Mouse (Mus musculus) midbrain, embryonic 12.5 days (tissue): ENCODE data around the gene Zfp11. TPM values are rescaled to one million over a fixed set of nuclear protein-coding genes. Genes with fewer than 3 reads are reported as not detected.
A peak's percentile ranks its signal among the peaks of the same experiment; 100 is the strongest.
"Not testable (repeated sequence)": the region's sequence is repeated elsewhere in the genome, so short reads cannot be mapped to it uniquely, and the experiment has no call there.

Source experiments
- ATAC-seq: fragments of 200-750 bp; cut with Nextera tagmentation; 2 replicates; pipeline ENCODE4 v1.8.0; 2017; ENCODE audit warnings: low read depth, moderate TSS enrichment, moderate library complexity; ENCODE audit not compliant: low FRiP score
- H3K27ac ChIP-seq: fragments of 300-500 bp; sonication (generic); replicated peaks from 2 replicates; pipeline ENCODE4 v1.5.1; 2016; ENCODE audit warnings: mild to moderate bottlenecking
- H3K27me3 ChIP-seq: fragments of 300-500 bp; sonication (generic); 2 replicates; pipeline ENCODE4 v1.6.1; 2016; ENCODE audit warnings: mild to moderate bottlenecking
- H3K36me3 ChIP-seq: fragments of 300-500 bp; sonication (generic); 2 replicates; pipeline ENCODE4 v1.6.1; 2016
- H3K4me1 ChIP-seq: fragments of 300-500 bp; sonication (generic); 2 replicates; pipeline ENCODE4 v1.6.1; 2016
- H3K4me2 ChIP-seq: fragments of 300-500 bp; sonication (generic); replicated peaks from 2 replicates; pipeline ENCODE4 v1.6.1; 2016; ENCODE audit warnings: mild to moderate bottlenecking, moderate library complexity
- H3K4me3 ChIP-seq: fragments of 300-500 bp; sonication (generic); 2 replicates; pipeline ENCODE4 v1.5.1; 2016; ENCODE audit warnings: mild to moderate bottlenecking
- H3K9ac ChIP-seq: fragments of 300-500 bp; sonication (generic); replicated peaks from 2 replicates; pipeline ENCODE4 v1.6.1; 2016; ENCODE audit warnings: mild to moderate bottlenecking, moderate library complexity
- H3K9me3 ChIP-seq: fragments of 300-500 bp; sonication (generic); 2 replicates; pipeline ENCODE4 v1.6.1; 2016; ENCODE audit warnings: mild to moderate bottlenecking
- WGBS: fragments of 180-500 bp; shearing (Covaris S2); methylation state at CpG from one replicate; pipeline ENCODE4 v1.1.7; 2016; 5-methylcytosine and 5-hydroxymethylcytosine counted together
- polyA plus RNA-seq: library from polyadenylated mRNA; unstranded; fragments of >200 nt; fragmentation: Nextera tagmentation; extraction: Ambion mirVana; gene quantifications from 2 replicates; pipeline ENCODE4 v1.2.1, GENCODE M21; 2016

Gene Zfp11
- polyA plus RNA-seq, result 7.0 and 7.1 TPM in 2 replicates

GRCm38 (mm10) chr5:129670036-129670458 lies at the start of gene Zfp11:
Gene Zfp11, minus strand, starts transcription at chr5:129670099.
- H3K4me1 ChIP-seq, result peaks cover 12% of the 10 kb centered on the region
- H3K4me2 ChIP-seq, result peak within 1 kb of the TSS; percentile 75
- 2% methylated on average over 23 of the region's 23 CpGs for WGBS
- ATAC-seq, result peak; percentile 63
- 0 out of 2 replicates have a peak within 1 kb of the TSS, but pooled peaks have one; percentile 46 for H3K27ac ChIP-seq
- H3K27me3 ChIP-seq, result no peaks in the 10 kb centered on the region
- peak within 1 kb of the TSS; percentile 84 for H3K9ac ChIP-seq
- peak within 1 kb of the TSS; percentile 88 for H3K4me3 ChIP-seq
- H3K36me3 ChIP-seq, result no peaks in the 10 kb centered on the region
- H3K9me3 ChIP-seq, result peaks cover 15% of the 10 kb centered on the region; the same call in 1 of the 2 replicates

- peaks cover 9% of the 10 kb centered on the region for H3K4me1 ChIP-seq
- ATAC-seq, result no peak
- H3K36me3 ChIP-seq, result peaks cover 32% of the 10 kb centered on the region
- H3K27me3 ChIP-seq, result no peaks in the 10 kb centered on the region
- no peak overlapping the region for H3K4me3 ChIP-seq
- H3K4me2 ChIP-seq, result no peak overlapping the region
- no peak overlapping the region for H3K9ac ChIP-seq
- no peak overlapping the region for H3K27ac ChIP-seq
- WGBS, result 86% methylated on average over 9 of the region's 9 CpGs
- H3K9me3 ChIP-seq, result no peaks in the 10 kb centered on the region
Observed at GRCm38 (mm10) chr5:129717016-129717415, 47.1 kb upstream of the Zfp11 start.

GRCm38 (mm10) chr5:129715326-129715861 lies 45.5 kb upstream of the Zfp11 start, which contains the start of gene Mrps17:
Gene Mrps17, plus strand, starts transcription at chr5:129715497.
- 0 out of 2 replicates have a peak, but pooled peaks cover under 1% of the 10 kb centered on the region for H3K27me3 ChIP-seq
- H3K9ac ChIP-seq, result peak within 1 kb of the TSS; percentile 82
- peaks cover 32% of the 10 kb centered on the region for H3K36me3 ChIP-seq
- H3K4me1 ChIP-seq, result peaks cover 9% of the 10 kb centered on the region
- H3K9me3 ChIP-seq, result no peaks in the 10 kb centered on the region
- no peak within 1 kb of the TSS for H3K27ac ChIP-seq
- WGBS, result under 1% methylated on average over 33 of the region's 33 CpGs
- peak within 1 kb of the TSS; percentile 69 for H3K4me2 ChIP-seq
- peak; percentile 97 for ATAC-seq
- H3K4me3 ChIP-seq, result peak within 1 kb of the TSS; percentile 81

- 69% methylated on average over 2 of the region's 2 CpGs for WGBS
- H3K36me3 ChIP-seq, result no peaks in the 10 kb centered on the region
- H3K4me3 ChIP-seq, result no peak within 1 kb of the TSS
- peaks cover 5% of the 10 kb centered on the region; the same call in 1 of the 2 replicates for H3K27me3 ChIP-seq
- H3K4me2 ChIP-seq, result no peak within 1 kb of the TSS
- H3K9ac ChIP-seq, result no peak within 1 kb of the TSS
- no peaks in the 10 kb centered on the region for H3K9me3 ChIP-seq
- no peaks in the 10 kb centered on the region for H3K4me1 ChIP-seq
- no peak within 1 kb of the TSS for H3K27ac ChIP-seq
- ATAC-seq, result no peak
Observed at GRCm38 (mm10) chr5:129708412-129708811, 38.5 kb upstream of the Zfp11 start, which contains the start of gene Sept14. Gene Sept14, minus strand, starts transcription at chr5:129708512.

GRCm38 (mm10) chr5:129703368-129703767 lies 33.5 kb upstream of the Zfp11 start:
- Histone ChIP-seq H3K4me1 (no peaks in the 10 kb centered on the region), H3K4me2 (no peak overlapping the region), H3K27me3 (no peaks in the 10 kb centered on the region), H3K36me3 (no peaks in the 10 kb centered on the region), H3K4me3 (no peak overlapping the region), H3K9me3 (no peaks in the 10 kb centered on the region), H3K27ac (no peak overlapping the region), H3K9ac (no peak overlapping the region)
- no peak for ATAC-seq

GRCm38 (mm10) chr5:129701706-129702105 lies 31.8 kb upstream of the Zfp11 start:
- no peak overlapping the region for H3K27ac ChIP-seq
- no peak overlapping the region for H3K4me2 ChIP-seq
- no peaks in the 10 kb centered on the region for H3K4me1 ChIP-seq
- H3K9me3 ChIP-seq, result no peaks in the 10 kb centered on the region
- no peak overlapping the region for H3K4me3 ChIP-seq
- no peak for ATAC-seq
- H3K36me3 ChIP-seq, result no peaks in the 10 kb centered on the region
- WGBS, result 76% methylated on average over 1 of the region's 1 CpGs
- H3K9ac ChIP-seq, result no peak overlapping the region
- H3K27me3 ChIP-seq, result no peaks in the 10 kb centered on the region

- Histone ChIP-seq H3K4me1 (no peaks in the 10 kb centered on the region), H3K36me3 (no peaks in the 10 kb centered on the region), H3K27me3 (no peaks in the 10 kb centered on the region), H3K9ac (no peak overlapping the region), H3K9me3 (no peaks in the 10 kb centered on the region), H3K27ac (no peak overlapping the region), H3K4me3 (no peak overlapping the region), H3K4me2 (no peak overlapping the region)
- ATAC-seq, result no peak
- WGBS, result 36% methylated on average over 2 of the region's 2 CpGs
Observed at GRCm38 (mm10) chr5:129700506-129700905, 30.6 kb upstream of the Zfp11 start.

- no peak overlapping the region for H3K27ac ChIP-seq
- H3K9ac ChIP-seq, result no peak overlapping the region
- H3K27me3 ChIP-seq, result no peaks in the 10 kb centered on the region
- no peak overlapping the region for H3K4me2 ChIP-seq
- H3K9me3 ChIP-seq, result no peaks in the 10 kb centered on the region
- 87% methylated on average over 3 of the region's 3 CpGs for WGBS
- no peak for ATAC-seq
- no peaks in the 10 kb centered on the region for H3K36me3 ChIP-seq
- no peaks in the 10 kb centered on the region for H3K4me1 ChIP-seq
- no peak overlapping the region for H3K4me3 ChIP-seq
Observed at GRCm38 (mm10) chr5:129690528-129690927, 20.6 kb upstream of the Zfp11 start.

GRCm38 (mm10) chr5:129687621-129688020 lies 17.7 kb upstream of the Zfp11 start:
- Histone ChIP-seq H3K27me3 (no peaks in the 10 kb centered on the region), H3K36me3 (no peaks in the 10 kb centered on the region), H3K9ac (no peak overlapping the region), H3K9me3 (no peaks in the 10 kb centered on the region), H3K4me2 (no peak overlapping the region), H3K4me1 (no peaks in the 10 kb centered on the region), H3K4me3 (no peak overlapping the region), H3K27ac (no peak overlapping the region)
- ATAC-seq, result no peak
- 88% methylated on average over 7 of the region's 7 CpGs for WGBS

GRCm38 (mm10) chr5:129685141-129685540 lies 15.2 kb upstream of the Zfp11 start:
- H3K27me3 ChIP-seq, H3K36me3 ChIP-seq, H3K9me3 ChIP-seq, H3K27ac ChIP-seq, H3K4me3 ChIP-seq, H3K4me2 ChIP-seq, H3K9ac ChIP-seq, H3K4me1 ChIP-seq, ATAC-seq: not testable (repeated sequence)
- WGBS, result 96% methylated on average over 5 of the region's 5 CpGs

GRCm38 (mm10) chr5:129669453-129670035 lies 355 bp downstream of the Zfp11 start:
- Histone ChIP-seq H3K36me3 (no peaks in the 10 kb centered on the region), H3K27ac (0 out of 2 replicates have a peak overlapping the region, but pooled peaks have one; percentile 46), H3K4me2 (peak overlapping the region; percentile 75), H3K4me3 (peak overlapping the region; percentile 88), H3K27me3 (no peaks in the 10 kb centered on the region), H3K4me1 (peaks cover 12% of the 10 kb centered on the region), H3K9me3 (0 out of 2 replicates have a peak, but pooled peaks cover 10% of the 10 kb centered on the region), H3K9ac (peak overlapping the region; percentile 84)
- peak; percentile 60; the same call in 1 of the 2 replicates for ATAC-seq
- 1% methylated on average over 31 of the region's 31 CpGs for WGBS

GRCm38 (mm10) chr5:129667851-129668250 lies 2.0 kb downstream of the Zfp11 start:
- no peak overlapping the region for H3K4me3 ChIP-seq
- no peak for ATAC-seq
- H3K9ac ChIP-seq, result no peak overlapping the region
- H3K9me3 ChIP-seq, result no peaks in the 10 kb centered on the region
- no peaks in the 10 kb centered on the region for H3K27me3 ChIP-seq
- H3K36me3 ChIP-seq, result no peaks in the 10 kb centered on the region
- H3K4me2 ChIP-seq, result no peak overlapping the region
- no peak overlapping the region for H3K27ac ChIP-seq
- H3K4me1 ChIP-seq, result peaks cover 12% of the 10 kb centered on the region
- 89% methylated on average over 4 of the region's 4 CpGs for WGBS
